Mouse (Mus musculus) ZHBTc4 (cell line): ENCODE data around the gene Hist1h2ae.
A peak's percentile ranks its signal among the peaks of the same experiment; 100 is the strongest.
"Not testable (repeated sequence)": the region's sequence is repeated elsewhere in the genome, so short reads cannot be mapped to it uniquely, and the experiment has no call there.

Experiments
- DNase-seq: peaks from one replicate; pipeline ENCODE4 v3.0.0-alpha.2; 2011; ENCODE audit warnings: low read depth, low spot score

Hist1h2ae gene

DNA sequence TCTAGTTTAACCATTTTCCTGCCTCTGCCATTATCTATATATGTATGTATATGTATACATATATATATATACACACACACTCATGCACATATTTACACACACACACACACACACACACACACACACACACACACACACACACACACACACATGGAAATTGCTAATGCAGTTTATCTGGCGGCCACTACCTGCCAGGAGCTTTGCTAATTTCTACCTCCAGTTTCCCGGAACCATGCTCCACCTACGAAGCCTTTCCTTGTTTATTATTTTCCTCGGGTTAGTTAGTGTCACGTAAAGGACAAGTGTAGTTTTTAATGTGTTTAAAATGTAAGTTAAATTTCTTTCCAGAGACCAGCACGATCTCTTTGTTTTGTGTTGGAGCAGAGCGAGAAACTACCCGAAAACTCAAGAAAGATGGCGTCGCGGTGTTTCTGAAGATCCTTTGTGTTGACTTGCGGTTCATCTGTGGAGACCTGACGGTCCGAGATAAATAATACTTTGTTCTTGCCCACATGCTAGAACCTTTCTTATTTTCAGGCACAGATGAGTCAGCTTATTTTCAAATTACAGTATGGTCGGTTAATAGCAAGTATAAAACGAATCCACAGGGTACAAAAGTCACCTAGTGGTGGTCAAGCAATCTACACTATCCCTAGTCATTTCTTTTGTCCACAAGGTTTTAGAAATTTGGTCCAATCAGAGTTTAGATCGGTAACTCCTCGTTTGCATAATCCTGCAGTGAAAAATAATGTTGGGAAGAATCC, 8.1 kb downstream of the Hist1h2ae start:
- peak; percentile 84 for DNase-seq

DNA sequence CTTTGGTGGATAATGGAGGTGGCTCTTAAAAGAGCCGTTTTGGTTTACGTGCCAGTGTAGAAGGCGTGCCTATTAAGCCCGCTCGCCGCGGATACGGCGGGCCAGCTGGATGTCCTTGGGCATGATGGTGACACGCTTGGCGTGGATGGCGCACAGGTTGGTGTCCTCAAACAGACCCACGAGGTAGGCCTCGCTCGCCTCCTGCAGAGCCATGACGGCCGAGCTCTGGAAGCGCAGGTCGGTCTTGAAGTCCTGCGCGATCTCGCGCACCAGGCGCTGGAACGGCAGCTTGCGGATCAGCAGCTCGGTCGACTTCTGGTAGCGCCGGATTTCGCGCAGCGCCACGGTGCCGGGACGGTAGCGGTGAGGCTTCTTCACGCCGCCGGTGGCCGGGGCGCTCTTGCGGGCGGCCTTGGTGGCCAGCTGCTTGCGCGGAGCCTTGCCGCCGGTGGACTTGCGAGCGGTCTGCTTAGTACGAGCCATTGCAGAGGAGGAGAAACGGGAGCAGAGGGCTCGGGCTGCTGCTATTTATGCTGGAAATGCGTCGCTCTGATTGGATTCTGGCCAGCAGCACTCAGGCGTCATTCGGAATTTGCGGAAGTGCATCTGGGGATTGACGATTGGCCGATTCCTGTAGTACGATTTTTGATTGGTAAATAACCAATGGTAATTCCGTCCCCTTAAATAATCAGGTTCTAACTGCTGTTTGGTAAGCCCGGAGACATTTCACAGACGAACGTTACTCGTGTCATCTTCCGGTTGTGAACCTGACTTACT, 8.9 kb downstream of the Hist1h2ae start, which contains the start of gene Hist1h3e:
Gene Hist1h3e, minus strand, starts transcription at position 487 of the 777 bp plus-strand sequence.
- peak; percentile 97 for DNase-seq

- DNase-seq = not testable (repeated sequence)
Observed at GRCm38 (mm10) chr13:23561531-23561882, 9.5 kb downstream of the Hist1h2ae start.

GRCm38 (mm10) chr13:23560699-23561098, 10.3 kb downstream of the Hist1h2ae start:
- DNase-seq = not testable (repeated sequence)

- no peak for DNase-seq
Observed at GRCm38 (mm10) chr13:23556906-23557305, 14.1 kb downstream of the Hist1h2ae start.

DNA sequence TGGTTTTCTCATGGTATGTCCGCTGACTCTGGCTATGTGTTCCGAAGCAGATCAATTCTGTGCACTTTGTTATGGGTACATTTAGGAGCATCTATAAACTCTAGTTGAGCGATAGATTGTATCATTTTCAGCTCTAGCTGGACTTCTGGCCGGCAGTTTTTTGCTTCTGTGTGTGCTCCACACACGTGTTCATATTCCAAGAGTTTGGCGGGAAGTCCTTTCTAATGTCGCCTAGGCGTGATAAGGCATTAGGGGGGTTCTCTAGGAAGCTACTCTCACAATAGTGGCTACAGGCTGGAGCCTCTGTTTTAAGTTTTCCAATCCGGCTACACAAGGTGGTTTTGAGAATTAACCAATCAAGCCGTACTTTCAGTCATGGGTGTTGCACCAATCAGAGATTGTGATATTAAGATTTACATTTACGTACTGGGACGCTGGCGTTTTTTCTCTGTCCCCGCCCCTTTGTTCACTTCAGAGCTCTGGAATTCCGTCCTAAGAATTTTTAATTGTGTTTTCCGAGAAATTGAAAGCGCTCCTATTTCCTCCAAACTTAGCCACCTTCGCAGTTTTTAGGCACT, 15.1 kb downstream of the Hist1h2ae start:
- DNase-seq = peak; percentile 96

DNA sequence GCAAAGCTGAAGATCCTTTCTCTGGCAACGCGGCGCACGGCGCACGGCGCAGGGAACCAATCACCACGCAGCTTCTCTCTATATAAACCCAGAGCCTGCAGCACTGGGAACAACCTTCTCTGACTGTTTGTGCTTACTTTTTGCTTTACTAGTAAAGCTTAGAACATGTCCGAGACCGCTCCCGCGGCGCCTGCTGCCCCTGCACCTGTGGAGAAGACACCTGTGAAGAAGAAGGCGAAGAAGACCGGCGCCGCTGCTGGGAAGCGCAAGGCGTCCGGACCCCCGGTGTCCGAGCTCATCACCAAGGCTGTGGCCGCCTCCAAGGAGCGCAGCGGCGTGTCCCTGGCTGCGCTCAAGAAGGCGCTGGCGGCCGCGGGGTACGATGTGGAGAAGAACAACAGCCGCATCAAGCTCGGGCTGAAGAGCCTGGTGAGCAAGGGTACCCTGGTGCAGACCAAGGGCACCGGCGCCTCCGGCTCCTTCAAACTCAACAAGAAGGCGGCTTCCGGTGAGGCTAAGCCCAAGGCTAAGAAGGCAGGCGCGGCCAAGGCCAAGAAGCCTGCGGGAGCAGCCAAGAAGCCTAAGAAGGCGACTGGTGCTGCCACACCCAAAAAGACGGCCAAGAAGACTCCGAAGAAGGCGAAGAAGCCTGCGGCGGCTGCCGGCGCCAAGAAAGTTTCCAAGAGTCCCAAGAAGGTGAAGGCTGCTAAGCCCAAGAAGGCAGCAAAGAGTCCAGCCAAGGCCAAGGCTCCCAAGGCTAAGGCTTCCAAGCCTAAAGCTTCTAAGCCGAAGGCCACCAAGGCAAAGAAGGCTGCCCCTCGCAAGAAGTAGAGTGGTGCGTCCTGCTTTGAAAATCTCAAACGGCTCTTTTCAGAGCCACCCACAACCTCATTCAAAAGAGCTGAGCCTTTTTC, 15.8 kb downstream of the Hist1h2ae start:
- DNase-seq = peak; percentile 88

GRCm38 (mm10) chr13:23554393-23554792, 16.6 kb downstream of the Hist1h2ae start:
- DNase-seq = no peak

DNA sequence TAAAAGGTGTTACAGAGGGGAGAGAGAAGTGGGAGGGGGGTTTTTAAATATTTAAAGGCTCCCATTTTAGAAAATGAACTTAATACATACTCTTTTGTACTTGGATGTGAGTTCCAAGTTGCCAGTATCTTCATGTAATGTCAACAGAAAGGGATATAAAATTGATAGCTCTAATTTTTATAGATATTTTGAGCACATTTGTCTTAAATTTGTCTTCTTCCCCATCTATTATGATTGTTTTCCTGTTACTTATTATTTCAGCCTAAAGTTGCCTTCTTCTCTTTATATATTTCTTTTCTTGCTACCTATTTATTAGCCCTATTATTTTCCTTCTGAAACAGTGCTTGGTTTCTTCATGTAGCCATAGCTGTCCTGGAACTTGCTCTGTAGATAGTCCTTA, 18.1 kb downstream of the Hist1h2ae start, which contains the start of gene Hist1h1d:
Gene Hist1h1d, plus strand, starts transcription at position 301 of the 400 bp plus-strand sequence.
- DNase-seq = no peak

DNA sequence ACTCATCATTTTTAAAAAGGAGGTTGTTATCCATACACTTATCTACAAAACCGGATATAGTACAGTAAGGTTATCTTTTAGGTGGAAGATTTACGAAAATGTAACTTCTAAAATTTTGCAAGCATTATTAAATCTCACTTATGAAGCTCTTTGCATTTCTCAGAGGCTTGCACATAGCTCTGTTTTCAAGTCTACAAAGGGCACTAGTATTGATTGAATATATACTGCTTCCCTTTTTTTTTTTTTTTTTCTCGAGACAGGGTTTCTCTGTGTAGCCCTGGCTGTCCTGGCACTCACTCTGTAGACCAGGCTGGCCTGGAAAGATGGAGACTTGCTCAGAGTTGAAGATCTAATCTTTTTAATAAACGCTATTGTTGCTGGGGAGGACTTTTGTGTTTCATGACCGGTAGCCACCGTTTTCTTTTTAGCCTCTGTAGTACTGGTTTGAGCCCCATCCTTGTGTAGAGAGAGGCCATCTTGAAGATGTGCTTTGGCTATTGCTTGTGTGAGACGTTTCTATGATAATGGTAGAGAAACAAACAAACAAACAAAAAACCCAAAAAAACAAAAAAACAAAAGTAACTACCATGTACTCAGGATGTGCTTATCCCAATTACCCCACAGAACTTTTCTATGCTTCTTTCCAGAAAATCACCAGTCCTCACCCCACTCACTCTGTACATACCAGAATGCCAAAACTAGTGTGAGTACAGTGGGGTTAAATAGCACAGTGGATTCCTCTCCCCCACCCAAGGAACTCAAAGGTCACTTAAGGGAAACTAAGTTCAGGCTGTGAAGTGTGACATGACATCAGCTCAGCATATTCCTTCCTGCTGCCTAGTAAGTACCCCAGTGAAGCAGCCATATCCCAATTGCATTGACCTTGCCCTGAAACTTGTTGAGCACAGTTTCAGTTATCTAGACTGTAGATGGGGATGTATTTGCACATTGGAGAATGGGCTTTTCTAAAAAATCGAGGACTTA, 18.8 kb downstream of the Hist1h2ae start:
- no peak for DNase-seq

DNA sequence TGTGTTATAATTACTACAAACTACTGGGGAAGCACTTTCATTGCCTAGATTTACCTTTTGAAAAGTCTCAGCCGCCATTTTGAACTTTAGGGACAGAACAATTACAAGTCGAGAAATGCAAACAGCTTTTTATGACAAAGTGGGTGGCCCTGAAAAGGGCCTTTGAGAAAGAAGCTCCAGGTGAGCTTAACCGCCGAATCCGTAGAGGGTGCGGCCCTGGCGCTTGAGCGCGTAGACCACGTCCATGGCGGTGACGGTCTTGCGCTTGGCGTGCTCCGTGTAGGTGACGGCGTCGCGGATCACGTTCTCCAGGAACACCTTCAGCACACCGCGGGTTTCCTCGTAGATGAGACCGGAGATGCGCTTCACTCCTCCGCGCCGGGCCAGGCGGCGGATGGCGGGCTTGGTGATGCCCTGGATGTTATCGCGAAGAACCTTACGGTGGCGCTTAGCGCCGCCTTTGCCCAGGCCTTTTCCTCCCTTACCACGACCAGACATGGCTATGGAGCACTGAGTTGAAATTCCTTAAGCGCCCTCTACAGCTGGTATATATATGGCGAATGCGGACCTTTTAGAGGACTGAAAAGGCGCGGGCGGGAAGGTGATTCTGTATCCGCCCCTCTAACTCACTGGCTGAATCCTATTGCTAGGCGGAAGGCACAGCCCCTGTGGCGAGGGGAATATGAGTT, 19.7 kb downstream of the Hist1h2ae start, which contains the start of gene Hist1h4f:
Gene Hist1h4f, minus strand, starts transcription at position 503 of the 689 bp plus-strand sequence.
- peak; percentile 96 for DNase-seq

GRCm38 (mm10) chr13:23550761-23551145, 20.3 kb downstream of the Hist1h2ae start:
- peak; percentile 60 for DNase-seq

- DNase-seq = no peak
Observed at GRCm38 (mm10) chr13:23546694-23547093, 24.3 kb downstream of the Hist1h2ae start.

- DNase-seq = not testable (repeated sequence)
Observed at GRCm38 (mm10) chr13:23544787-23545120, 26.3 kb downstream of the Hist1h2ae start.

DNA sequence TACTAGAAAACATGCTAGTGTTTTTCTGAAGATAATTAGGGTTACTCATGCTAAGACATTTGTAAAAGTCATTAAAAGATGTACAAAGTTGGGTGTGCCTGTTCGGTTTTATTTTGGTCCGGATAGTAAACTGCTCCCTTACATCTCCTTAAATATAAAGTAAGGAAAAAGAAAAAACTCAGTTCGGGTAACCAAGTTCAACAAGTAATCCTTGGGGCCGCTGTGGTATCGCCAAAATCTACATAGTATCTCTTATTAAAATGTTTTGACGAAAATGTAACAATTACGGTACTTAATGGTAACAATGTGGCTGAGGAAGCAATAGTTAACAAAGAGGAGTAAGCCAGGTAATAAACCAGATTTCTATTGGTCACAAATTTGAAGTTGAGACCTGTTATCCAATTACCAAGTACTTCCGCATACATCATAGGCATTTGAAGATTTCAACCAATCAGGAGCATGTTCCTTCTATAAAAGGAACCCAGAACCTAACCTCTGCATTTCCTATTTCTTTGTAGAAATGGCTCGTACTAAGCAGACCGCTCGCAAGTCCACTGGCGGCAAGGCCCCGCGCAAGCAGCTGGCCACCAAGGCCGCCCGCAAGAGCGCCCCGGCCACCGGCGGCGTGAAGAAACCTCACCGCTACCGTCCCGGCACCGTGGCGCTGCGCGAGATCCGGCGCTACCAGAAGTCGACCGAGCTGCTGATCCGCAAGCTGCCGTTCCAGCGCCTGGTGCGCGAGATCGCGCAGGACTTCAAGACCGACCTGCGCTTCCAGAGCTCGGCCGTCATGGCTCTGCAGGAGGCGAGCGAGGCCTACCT, 26.8 kb downstream of the Hist1h2ae start, which contains the start of gene Hist1h3f:
Gene Hist1h3f, plus strand, starts transcription at position 88 of the 822 bp plus-strand sequence.
- DNase-seq = peak; percentile 92

- peak; percentile 92 for DNase-seq
Observed at GRCm38 (mm10) chr13:23542999-23543607, 27.9 kb downstream of the Hist1h2ae start, which contains the start of gene Hist1h2bh. Gene Hist1h2bh (minus strand): TSS chr13:23543392.

DNA sequence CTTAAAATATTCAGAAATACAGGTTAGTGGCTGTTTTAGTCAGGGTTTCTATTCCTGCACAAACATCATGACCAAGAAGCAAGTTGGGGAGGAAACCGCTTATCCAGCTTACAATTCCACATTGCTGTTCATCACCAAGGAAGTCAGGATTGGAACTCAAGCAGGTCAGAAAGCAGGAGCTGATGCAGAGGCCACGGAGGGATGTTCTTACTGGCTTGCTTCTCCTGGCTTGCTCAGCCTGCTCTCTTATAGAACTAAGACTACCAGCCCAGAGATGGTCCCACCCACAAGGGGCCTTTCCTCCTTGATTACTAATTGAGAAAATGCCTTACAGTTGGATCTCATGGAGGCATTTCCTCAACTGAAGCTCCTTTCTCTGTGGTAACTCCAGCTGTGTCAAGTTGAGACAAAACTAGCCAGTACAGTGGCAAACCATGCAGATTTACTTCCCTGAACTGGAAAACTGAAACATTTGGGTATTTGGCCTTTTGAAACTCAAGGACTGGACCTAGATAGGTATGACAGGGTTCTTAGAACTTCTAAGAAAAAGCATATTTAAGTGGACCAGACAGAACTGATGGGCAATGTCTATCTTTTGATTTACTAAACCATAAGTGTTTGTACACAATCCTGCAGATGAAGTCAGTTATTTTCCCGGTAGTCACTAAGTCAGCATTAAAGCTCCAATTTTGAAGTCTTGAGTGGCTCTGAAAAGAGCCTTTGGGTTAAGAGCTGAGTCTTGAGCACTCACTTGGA, 28.6 kb downstream of the Hist1h2ae start:
- not testable (repeated sequence) for DNase-seq
